Mouse (Mus musculus): ENCODE data around the gene Prl. TPM values are rescaled to one million over a fixed set of nuclear protein-coding genes. Genes with fewer than 3 reads are reported as not detected.

Gene Prl
- polyA plus RNA-seq (2014; fragmentation: Nextera tagmentation; extraction: Ambion mirVana): not detected in 2 replicates

DNA sequence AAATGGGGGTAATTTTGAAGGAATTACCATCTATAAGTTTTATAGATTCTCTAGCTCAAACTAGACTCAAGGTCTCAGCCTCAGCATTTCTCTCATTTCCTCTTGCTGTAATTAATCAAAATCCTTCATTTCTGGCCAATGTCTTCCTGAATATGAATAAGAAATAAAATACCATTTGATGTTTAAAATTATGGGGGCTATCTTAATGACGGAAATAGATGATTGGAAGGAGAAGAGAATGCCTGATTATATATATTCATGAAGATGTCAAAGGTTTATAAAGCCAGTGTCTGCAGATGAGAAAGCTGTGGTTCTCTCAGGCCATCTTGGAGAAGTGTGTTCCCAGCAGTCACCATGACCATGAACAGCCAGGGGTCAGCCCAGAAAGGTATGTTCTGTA lies at the start of gene Prl:
Gene Prl (plus strand): TSS at position 301 of the 400 bp plus-strand sequence.
- no peaks in the 10 kb centered on the region for H3K27me3 ChIP-seq (ENCODE audit: control insufficient read depth, insufficient read depth, low read length)
- no peak for ATAC-seq (ENCODE audit: low FRiP score)
- H3K27ac ChIP-seq (ENCODE audit: low read depth, low read length): no peak within 1 kb of the TSS
- H3K36me3 ChIP-seq (ENCODE audit: control insufficient read depth, insufficient read depth, low read length): no peaks in the 10 kb centered on the region
- H3K4me1 ChIP-seq (ENCODE audit: control insufficient read depth, insufficient read depth, low read length): no peaks in the 10 kb centered on the region
- WGBS: 91% methylated on average over 1 of the region's 1 CpGs
- no peak for DNase-seq (ENCODE audit: low spot score, missing footprints)
- H3K9me3 ChIP-seq (ENCODE audit: control insufficient read depth, low read length): no peaks in the 10 kb centered on the region
- no peak within 1 kb of the TSS for H3K9ac ChIP-seq (ENCODE audit: low read length)
- no peak within 1 kb of the TSS for H3K4me3 ChIP-seq (ENCODE audit: low read depth, low read length)
- H3K4me2 ChIP-seq: no peak within 1 kb of the TSS

- H3K9ac ChIP-seq (ENCODE audit: low read length): no peak overlapping the region
- H3K36me3 ChIP-seq (ENCODE audit: control insufficient read depth, insufficient read depth, low read length): no peaks in the 10 kb centered on the region
- no peak overlapping the region for H3K27ac ChIP-seq (ENCODE audit: low read depth, low read length)
- ATAC-seq (ENCODE audit: low FRiP score) (no peak), DNase-seq (ENCODE audit: low spot score, missing footprints) (no peak)
- H3K4me2 ChIP-seq: no peak overlapping the region
- H3K4me3 ChIP-seq (ENCODE audit: low read depth, low read length): no peak overlapping the region
- WGBS: 83% methylated on average over 1 of the region's 1 CpGs
- H3K27me3 ChIP-seq (ENCODE audit: control insufficient read depth, insufficient read depth, low read length): no peaks in the 10 kb centered on the region
- H3K9me3 ChIP-seq (ENCODE audit: control insufficient read depth, low read length): no peaks in the 10 kb centered on the region
- peaks cover 9% of the 10 kb centered on the region; the same call in 1 of the 2 replicates for H3K4me1 ChIP-seq (ENCODE audit: control insufficient read depth, insufficient read depth, low read length)
Observed at GRCm38 (mm10) chr13:27026614-27027013, 30.8 kb upstream of the Prl start.

DNA sequence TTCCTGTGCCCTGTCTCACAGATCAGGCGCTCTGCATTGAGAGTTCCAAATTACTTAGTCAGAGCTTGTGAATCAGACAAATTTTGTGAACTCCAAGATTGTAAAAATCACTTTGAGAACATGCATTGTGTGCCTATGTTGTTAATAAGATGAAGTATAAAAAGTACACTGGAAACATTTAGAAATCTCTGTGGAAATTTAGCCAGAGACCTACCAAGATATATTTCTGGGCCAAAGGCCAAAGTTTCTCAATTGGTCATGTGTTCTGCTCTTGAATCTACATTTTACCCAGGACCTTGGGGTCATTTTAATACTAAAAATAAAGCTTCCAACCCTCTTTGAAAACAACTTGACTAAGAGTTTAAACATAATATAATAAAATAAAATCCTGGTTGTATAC lies 30.0 kb upstream of the Prl start:
- Histone ChIP-seq H3K27me3 (ENCODE audit: control insufficient read depth, insufficient read depth, low read length) (no peaks in the 10 kb centered on the region), H3K4me1 (ENCODE audit: control insufficient read depth, insufficient read depth, low read length) (peaks cover 11% of the 10 kb centered on the region; the same call in 1 of the 2 replicates), H3K9me3 (ENCODE audit: control insufficient read depth, low read length) (no peaks in the 10 kb centered on the region), H3K4me2 (no peak overlapping the region), H3K27ac (ENCODE audit: low read depth, low read length) (no peak overlapping the region), H3K36me3 (ENCODE audit: control insufficient read depth, insufficient read depth, low read length) (no peaks in the 10 kb centered on the region), H3K4me3 (ENCODE audit: low read depth, low read length) (no peak overlapping the region), H3K9ac (ENCODE audit: low read length) (no peak overlapping the region)
- ATAC-seq (ENCODE audit: low FRiP score) (no peak), DNase-seq (ENCODE audit: low spot score, missing footprints) (no peak)
- WGBS: 84% methylated on average over 1 of the region's 1 CpGs

DNA sequence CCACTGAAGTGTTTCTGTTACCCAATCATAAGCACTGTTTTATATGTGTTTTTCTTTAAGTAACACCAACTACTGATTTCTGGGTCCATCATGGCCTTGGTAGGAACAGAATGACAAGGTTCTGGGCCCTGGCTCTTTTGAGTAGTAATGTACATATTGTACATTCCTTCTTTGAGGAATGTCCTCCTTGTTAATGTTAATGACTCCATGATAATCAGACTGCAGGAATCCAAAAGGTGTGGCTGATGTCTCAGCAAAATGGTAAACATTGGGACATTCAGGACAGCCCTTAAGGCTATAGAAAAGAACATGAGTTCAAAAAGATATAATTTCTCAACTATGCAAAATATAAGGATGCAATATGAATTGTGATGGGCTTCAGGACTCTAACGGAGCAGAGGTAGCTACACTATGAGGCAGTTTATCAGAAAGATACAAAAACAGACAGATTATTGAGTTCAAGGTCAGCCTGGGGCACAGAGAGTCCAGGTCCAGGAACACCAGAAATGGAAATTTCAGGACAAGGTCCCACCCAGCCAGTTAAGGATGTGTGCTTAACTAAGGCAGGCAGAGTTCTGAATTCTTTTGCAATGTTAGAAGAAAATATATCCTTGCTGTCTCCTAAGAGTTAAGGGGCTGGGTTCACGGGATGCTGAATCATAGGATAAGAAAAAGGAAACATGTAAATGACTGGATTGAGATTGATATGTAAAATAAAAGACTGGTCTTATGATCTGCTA lies 28.7 kb upstream of the Prl start:
- DNase-seq (ENCODE audit: low spot score, missing footprints) (no peak), ATAC-seq (ENCODE audit: low FRiP score) (no peak)
- peaks cover 11% of the 10 kb centered on the region; the same call in 1 of the 2 replicates for H3K4me1 ChIP-seq (ENCODE audit: control insufficient read depth, insufficient read depth, low read length)
- no peak overlapping the region for H3K4me3 ChIP-seq (ENCODE audit: low read depth, low read length)
- no peak overlapping the region for H3K9ac ChIP-seq (ENCODE audit: low read length)
- H3K27ac ChIP-seq (ENCODE audit: low read depth, low read length): no peak overlapping the region
- H3K27me3 ChIP-seq (ENCODE audit: control insufficient read depth, insufficient read depth, low read length): no peaks in the 10 kb centered on the region
- H3K36me3 ChIP-seq (ENCODE audit: control insufficient read depth, insufficient read depth, low read length): no peaks in the 10 kb centered on the region
- no peaks in the 10 kb centered on the region for H3K9me3 ChIP-seq (ENCODE audit: control insufficient read depth, low read length)
- 94% methylated on average over 2 of the region's 2 CpGs for WGBS
- H3K4me2 ChIP-seq: no peak overlapping the region

DNA sequence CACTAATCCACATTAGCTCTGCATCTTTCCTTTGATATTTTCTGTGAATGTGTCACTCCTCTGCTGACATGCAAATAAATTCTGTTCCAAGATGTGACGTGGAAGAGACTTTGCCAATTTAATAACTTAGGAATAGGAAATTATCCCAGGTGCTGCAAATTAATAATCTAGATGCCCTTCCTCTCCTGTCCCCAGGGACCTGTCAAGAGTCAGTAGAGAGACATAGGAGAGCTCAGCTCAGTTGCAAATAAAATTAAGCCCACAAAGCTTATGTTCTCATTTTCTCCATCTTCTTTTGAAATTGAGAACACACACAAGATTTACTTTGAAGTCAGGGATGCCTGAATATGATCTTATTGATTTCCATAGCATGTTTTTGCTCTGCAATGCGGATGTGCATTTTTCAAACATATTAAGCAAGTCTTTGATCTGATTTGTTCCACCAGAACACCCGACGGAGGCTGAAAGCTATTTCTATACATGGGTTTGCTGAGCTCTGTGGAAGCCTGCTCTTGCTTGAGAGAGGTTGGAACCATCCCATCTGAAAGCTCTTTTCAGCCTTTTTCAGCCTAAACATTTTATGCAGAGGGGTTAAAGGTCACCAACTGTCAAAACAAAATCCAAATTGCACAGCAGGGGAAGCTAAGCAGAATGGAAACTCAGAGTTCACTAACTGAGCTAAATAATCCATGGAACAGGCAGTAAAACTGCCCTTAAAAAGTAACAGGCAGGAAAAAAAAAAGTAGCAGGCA lies 26.1 kb upstream of the Prl start:
- ATAC-seq (ENCODE audit: low FRiP score) (peak; percentile 64), DNase-seq (ENCODE audit: low spot score, missing footprints) (peak; percentile 94)
- no peak overlapping the region for H3K27ac ChIP-seq (ENCODE audit: low read depth, low read length)
- no peak overlapping the region for H3K9ac ChIP-seq (ENCODE audit: low read length)
- H3K36me3 ChIP-seq (ENCODE audit: control insufficient read depth, insufficient read depth, low read length): no peaks in the 10 kb centered on the region
- H3K9me3 ChIP-seq (ENCODE audit: control insufficient read depth, low read length): no peaks in the 10 kb centered on the region
- peaks cover 11% of the 10 kb centered on the region; the same call in 1 of the 2 replicates for H3K4me1 ChIP-seq (ENCODE audit: control insufficient read depth, insufficient read depth, low read length)
- 5% methylated on average over 4 of the region's 4 CpGs for WGBS
- no peak overlapping the region for H3K4me2 ChIP-seq
- no peak overlapping the region for H3K4me3 ChIP-seq (ENCODE audit: low read depth, low read length)
- no peaks in the 10 kb centered on the region for H3K27me3 ChIP-seq (ENCODE audit: control insufficient read depth, insufficient read depth, low read length)

GRCm38 (mm10) chr13:27031853-27032240 lies 25.5 kb upstream of the Prl start:
- no peaks in the 10 kb centered on the region for H3K9me3 ChIP-seq (ENCODE audit: control insufficient read depth, low read length)
- peaks cover 11% of the 10 kb centered on the region; the same call in 1 of the 2 replicates for H3K4me1 ChIP-seq (ENCODE audit: control insufficient read depth, insufficient read depth, low read length)
- H3K4me2 ChIP-seq: no peak overlapping the region
- no peak overlapping the region for H3K4me3 ChIP-seq (ENCODE audit: low read depth, low read length)
- H3K27me3 ChIP-seq (ENCODE audit: control insufficient read depth, insufficient read depth, low read length): no peaks in the 10 kb centered on the region
- 56% methylated on average over 1 of the region's 1 CpGs for WGBS
- H3K9ac ChIP-seq (ENCODE audit: low read length): no peak overlapping the region
- no peak overlapping the region for H3K27ac ChIP-seq (ENCODE audit: low read depth, low read length)
- H3K36me3 ChIP-seq (ENCODE audit: control insufficient read depth, insufficient read depth, low read length): no peaks in the 10 kb centered on the region
- ATAC-seq (ENCODE audit: low FRiP score): no peak
- no peak for DNase-seq (ENCODE audit: low spot score, missing footprints)

DNA sequence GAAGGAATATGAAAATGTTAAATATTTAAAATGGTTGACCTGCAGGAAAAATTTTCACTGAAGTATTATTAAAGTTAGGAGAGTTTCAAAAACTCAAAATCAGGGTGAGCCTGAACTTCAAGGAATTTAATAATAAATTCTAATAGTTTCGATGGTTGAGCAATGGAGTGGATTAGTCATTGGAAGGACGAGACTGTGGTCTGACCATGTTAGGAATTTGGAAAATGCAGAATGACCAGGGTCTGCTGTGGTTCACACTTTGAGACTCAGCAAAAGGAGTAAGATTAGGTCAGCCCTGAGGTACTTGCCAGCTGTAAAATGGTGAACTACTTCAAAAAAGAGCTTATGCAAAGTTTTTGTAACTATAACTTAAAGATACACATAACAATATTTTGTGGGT lies 24.4 kb upstream of the Prl start:
- Histone ChIP-seq H3K27ac (ENCODE audit: low read depth, low read length) (no peak overlapping the region), H3K9me3 (ENCODE audit: control insufficient read depth, low read length) (no peaks in the 10 kb centered on the region)
- no peak for ATAC-seq (ENCODE audit: low FRiP score)

DNA sequence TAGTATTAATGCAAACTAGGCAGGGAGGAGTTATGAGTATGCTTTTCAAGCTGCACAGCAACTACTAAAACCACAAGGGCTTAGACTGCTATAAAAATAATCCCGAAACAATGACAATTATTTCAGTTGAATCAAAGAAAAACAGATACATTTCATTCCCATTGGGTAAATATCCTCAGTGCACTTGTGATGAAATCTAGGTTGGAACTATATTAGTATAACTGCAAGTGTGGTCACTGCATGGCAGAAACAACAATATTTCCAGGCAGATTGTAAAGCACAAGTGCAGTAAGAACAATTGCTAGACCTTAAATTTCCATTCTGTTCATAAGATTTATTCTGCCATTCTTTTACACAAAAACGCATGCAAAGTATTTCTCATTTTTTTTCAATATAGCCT lies 15.2 kb upstream of the Prl start:
- no peaks in the 10 kb centered on the region for H3K36me3 ChIP-seq (ENCODE audit: control insufficient read depth, insufficient read depth, low read length)
- no peaks in the 10 kb centered on the region for H3K4me1 ChIP-seq (ENCODE audit: control insufficient read depth, insufficient read depth, low read length)
- no peak overlapping the region for H3K4me3 ChIP-seq (ENCODE audit: low read depth, low read length)
- WGBS: 89% methylated on average over 2 of the region's 2 CpGs
- ATAC-seq (ENCODE audit: low FRiP score): no peak
- H3K4me2 ChIP-seq: no peak overlapping the region
- no peak overlapping the region for H3K27ac ChIP-seq (ENCODE audit: low read depth, low read length)
- H3K9ac ChIP-seq (ENCODE audit: low read length): no peak overlapping the region
- DNase-seq (ENCODE audit: low spot score, missing footprints): peak; percentile 70
- no peaks in the 10 kb centered on the region for H3K9me3 ChIP-seq (ENCODE audit: control insufficient read depth, low read length)
- H3K27me3 ChIP-seq (ENCODE audit: control insufficient read depth, insufficient read depth, low read length): no peaks in the 10 kb centered on the region

More for the DNA sequence above, 24.4 kb upstream of the Prl start:
- Histone ChIP-seq H3K9ac (ENCODE audit: low read length) (no peak overlapping the region), H3K4me1 (ENCODE audit: control insufficient read depth, insufficient read depth, low read length) (peaks cover 11% of the 10 kb centered on the region; the same call in 1 of the 2 replicates), H3K4me3 (ENCODE audit: low read depth, low read length) (no peak overlapping the region), H3K27me3 (ENCODE audit: control insufficient read depth, insufficient read depth, low read length) (no peaks in the 10 kb centered on the region), H3K4me2 (no peak overlapping the region), H3K36me3 (ENCODE audit: control insufficient read depth, insufficient read depth, low read length) (no peaks in the 10 kb centered on the region)
- 93% methylated on average over 2 of the region's 2 CpGs for WGBS
- DNase-seq (ENCODE audit: low spot score, missing footprints): peak; percentile 10

- no peak overlapping the region for H3K4me2 ChIP-seq
- H3K36me3 ChIP-seq (ENCODE audit: control insufficient read depth, insufficient read depth, low read length): no peaks in the 10 kb centered on the region
- no peak overlapping the region for H3K4me3 ChIP-seq (ENCODE audit: low read depth, low read length)
- no peak overlapping the region for H3K9ac ChIP-seq (ENCODE audit: low read length)
- H3K27ac ChIP-seq (ENCODE audit: low read depth, low read length): no peak overlapping the region
- WGBS: 79% methylated on average over 1 of the region's 1 CpGs
- no peaks in the 10 kb centered on the region for H3K27me3 ChIP-seq (ENCODE audit: control insufficient read depth, insufficient read depth, low read length)
- no peaks in the 10 kb centered on the region for H3K9me3 ChIP-seq (ENCODE audit: control insufficient read depth, low read length)
- DNase-seq (ENCODE audit: low spot score, missing footprints): peak; percentile 79
- ATAC-seq (ENCODE audit: low FRiP score): no peak
- no peaks in the 10 kb centered on the region for H3K4me1 ChIP-seq (ENCODE audit: control insufficient read depth, insufficient read depth, low read length)
Observed at GRCm38 (mm10) chr13:27043326-27043725, 14.0 kb upstream of the Prl start.
